Mouse (Mus musculus) embryo, embryonic 10 days (tissue): Measurements from ENCODE around the gene Rnf34.

Source experiments
- DNase-seq: peaks from one replicate; pipeline ENCODE4 v3.0.0-alpha.2; 2015; ENCODE audit warnings: low spot score

Rnf34 gene

DNA sequence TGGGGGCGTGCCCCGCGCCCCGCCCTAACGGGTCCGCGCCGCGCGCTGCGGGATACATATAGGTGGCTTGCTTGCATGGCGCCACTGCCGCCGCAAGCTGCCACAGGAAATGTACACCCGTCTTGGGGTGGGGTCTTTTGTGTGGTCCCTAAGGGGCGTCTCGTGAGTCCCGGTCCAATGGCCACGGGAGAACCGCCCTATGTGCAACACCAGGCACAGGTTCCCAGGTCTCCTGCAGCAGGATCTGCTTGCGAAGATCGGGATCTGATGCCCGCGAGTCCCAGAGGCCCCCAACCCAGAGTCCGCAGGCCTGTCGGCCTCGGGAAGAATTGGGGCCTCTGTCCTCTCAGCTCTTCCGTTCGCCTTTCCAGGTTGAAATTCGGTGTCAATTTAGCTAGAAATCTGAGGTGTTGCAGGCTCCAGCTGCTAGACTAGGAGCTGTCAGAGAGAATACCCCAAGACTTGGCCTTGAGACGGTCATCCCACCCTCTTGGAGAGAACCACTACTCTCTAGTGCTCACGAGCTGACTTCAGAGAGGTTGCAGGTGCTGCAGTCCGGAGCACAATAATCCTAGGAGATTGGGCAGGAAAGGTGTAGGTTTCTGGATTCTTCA lies 50.8 kb downstream of the Rnf34 start:
- peak; percentile 20 for DNase-seq

DNA sequence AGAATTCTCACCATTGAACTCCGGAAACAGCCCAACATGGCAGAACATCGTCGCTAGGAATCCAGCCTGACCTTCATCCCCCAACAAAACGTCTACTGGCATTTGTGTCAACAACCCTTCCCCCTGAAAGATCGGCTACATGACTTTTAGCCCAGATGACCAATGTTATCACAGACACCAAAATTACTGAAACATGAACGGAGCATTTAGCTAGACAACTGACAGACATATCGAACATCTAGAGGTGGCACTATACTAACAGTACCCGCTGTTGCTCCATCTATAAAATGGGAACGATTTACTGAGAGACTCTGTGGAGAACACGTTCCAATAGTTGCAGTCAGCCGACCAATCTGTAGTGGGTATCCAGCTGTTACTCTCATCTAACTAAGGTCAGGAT lies 51.3 kb downstream of the Rnf34 start:
- no peak for DNase-seq

DNA sequence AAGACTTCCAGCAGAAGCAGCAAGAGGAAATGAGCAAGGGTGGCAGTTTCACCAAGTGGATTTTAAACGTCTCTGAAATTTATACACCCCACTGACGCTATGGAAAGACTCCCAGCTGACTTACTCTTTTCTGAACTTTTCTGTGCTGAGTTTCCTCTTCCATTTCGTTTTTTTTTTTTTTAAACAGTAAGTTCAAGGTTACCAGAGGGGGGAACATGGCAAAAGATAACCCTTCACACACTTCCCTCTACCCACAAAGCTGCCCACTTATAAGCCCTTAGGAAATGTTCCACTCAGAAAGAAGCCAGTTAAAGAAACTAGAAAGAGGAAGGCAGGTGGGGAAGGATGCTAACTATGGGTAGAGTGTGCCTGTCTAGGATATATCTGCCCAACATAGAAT lies 51.8 kb downstream of the Rnf34 start:
- no peak for DNase-seq

DNA sequence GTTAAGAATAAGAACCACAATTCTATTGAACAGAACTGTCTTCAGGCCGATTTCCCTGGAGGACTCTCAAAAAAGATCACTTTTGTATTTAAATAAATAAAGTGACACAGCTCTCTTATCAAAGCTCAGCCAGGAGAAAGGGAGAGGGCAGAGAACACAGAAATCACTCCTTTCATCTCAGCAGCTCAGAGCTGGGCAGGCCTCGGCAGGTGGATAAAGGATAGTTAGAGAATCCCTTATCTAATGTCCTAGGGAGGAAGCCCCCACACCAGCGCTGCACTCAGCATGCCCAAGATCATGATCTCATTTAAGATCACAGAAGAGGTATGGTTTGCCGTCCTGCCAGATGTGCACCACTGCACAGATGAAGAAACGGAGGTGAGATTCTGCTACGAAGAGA lies 52.4 kb downstream of the Rnf34 start:
- DNase-seq, result no peak

DNA sequence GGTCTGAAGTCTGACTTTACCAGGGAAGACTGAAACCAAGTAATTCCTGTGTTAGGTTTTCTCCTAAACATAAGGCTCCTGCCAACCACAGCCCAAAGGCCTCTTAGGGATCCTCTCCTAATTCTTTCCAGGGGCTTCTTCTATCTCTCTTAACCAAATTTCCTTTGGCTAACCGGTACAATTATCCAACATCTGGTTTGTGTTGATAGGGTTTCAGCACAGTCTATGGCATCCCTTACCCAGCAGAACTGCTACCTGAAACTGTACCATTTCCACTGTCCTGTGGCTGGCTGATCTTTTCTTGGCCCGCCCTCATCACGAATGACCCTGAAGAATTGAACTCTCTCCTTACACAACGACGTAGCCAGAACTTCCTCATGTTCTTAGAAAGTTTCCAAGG lies 53.3 kb downstream of the Rnf34 start:
- DNase-seq, result no peak

DNA sequence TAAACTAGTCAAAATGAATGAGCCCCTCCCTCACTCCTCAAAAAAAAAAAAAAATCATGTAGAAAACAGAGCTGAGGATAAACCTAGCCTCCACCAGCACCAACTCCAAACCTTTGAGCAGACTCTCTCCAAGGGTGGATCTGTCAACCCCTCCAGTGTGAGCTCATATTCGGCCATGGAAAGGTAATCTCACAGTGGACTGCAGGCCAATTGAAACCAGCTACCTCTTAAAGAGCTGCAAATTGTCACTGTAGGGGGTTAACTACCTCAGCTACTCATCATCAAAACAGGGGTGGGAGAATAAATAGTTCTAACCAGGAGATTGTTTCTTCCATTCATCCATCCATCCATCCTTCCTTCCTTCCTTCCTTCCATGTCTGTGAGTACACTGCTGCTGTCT lies 57.3 kb downstream of the Rnf34 start:
- DNase-seq, result no peak

DNA sequence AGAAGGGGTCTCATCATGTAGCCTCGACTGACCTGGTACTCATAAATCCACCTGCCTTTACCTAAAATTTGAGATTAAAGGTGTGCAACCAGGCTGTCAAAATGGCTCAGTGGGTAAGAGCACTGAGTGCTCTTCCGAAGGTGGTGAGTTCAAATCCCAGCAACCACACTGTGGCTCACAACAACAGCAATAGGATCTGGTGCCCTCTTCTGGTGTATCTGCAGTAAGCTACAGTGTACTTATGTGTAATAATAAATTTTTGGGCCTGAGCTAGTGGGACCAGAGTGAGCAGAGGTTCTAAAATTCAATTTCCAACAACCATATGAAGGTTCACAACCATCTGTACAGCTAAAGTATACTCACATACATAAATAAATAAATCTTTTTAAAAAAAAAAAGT lies 58.2 kb downstream of the Rnf34 start:
- DNase-seq, result no peak

DNA sequence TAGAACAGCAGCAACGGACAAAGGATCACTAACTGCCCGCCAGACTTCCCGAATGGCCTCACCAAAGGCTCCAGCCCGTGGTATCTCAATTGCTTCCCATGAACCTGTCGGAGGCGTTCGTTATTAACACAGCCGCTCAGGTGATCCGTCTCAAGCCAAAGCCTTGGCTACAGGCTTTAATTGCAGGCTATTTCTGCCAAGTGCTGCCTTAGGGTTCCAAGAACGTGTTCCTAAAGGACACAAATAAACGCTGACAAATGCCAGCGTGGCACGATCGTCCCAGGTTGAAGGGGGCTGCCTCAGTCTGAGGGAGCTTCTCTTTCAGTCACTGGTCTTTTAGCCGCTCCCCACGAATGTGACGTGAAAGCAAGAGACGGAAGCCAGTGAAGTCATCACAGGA lies 59.6 kb downstream of the Rnf34 start:
- DNase-seq, result no peak

DNA sequence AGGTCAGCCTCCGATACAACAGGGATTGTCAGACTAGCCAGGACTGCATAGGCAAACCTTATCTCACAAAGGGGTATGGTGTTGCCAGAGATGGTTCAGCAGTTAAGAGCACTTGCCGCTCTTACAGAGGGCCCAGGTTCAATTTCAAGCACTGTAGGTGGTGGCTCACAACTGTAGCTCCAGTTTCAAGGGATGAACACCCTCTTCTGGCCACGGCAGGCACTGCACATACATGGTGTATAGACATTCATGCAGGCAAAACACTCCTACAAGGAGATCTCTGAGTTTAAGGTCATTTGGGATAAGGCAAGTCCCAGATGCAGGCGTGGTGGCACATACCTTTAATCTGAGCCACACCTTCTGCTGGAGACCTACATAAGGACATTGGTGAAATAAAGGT lies 63.0 kb downstream of the Rnf34 start:
- no peak for DNase-seq

DNA sequence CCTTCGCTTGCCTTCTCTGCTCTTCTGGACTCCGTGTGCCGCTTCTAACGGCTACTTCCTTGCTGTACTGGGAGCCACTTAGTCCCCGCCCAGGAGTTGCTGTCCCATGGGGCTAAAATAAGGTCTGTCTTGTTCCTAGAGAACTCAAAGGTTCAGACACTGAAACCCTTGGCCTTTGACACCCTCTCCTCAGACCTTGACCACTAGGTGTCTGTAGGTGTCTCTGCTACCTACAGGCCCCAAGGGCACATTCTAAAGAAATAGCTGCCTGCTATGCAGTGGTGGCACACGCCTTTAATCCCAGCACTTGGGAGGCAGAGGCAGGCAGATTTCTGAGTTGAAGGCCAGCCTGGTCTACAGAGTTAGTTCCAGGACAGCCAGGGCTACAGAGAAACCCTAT lies 66.3 kb downstream of the Rnf34 start:
- no peak for DNase-seq

DNA sequence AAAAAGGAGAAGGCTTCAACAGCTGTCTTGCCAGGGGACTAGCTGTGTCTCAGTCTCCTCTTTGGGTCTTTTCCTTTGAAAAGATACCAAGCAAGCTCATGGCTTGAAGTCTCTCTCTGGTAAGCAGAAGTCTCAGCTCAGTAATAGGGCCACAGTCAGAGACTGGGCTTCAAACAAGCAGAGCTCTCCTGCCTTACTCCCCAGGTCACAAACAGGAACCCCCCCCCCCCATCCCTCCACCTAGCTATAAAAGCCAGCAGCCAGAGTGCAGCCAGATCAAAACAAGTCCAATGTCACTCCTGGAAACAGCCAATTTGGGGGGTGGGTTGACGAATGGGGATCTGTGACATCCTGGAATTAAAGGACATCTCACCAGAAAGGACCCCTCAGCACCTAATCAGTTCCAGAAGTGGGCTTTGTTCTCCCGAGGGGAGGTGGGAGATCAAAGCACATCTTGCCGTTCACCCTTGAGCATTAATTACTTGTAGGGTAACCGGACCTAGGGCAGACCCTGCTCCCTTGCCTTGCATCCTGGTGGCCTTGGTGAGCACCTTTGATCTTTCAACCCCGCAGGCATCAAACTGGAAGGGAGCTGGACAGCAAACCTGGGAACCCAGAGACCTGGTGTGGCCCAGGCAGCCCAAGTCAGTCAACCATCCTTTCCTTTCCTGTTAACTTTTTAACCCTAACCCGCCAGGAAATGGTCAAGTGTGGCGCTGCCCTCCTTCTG lies 68.3 kb downstream of the Rnf34 start:
- DNase-seq, result peak; percentile 72

DNA sequence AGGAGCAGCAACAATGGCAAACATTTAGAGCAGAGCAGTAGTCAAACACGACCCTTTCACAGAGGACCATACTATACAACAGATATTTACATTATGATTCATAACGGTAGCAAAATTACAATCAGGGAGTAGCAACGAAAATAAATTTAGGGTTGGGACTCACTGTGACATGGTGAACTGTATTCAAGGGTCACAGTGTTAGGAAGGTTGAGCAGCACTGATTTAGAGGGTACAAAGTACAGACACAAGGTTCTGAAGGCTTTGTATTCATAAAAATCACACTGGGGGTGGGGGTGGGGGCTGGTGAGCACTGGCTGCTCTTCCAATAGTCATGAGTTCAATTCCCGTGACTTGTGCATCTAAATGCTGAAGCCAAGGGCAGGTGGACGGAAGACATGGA lies 70.7 kb downstream of the Rnf34 start:
- no peak for DNase-seq
